Mouse (Mus musculus) liver, embryonic 15.5 days (tissue): Measurements from ENCODE around the gene Cd59a. TPM values are rescaled to one million over a fixed set of nuclear protein-coding genes. Genes with fewer than 3 reads are reported as not detected.

Experiments
- ATAC-seq: fragments of 200-750 bp; cut with Nextera tagmentation; 2 replicates; pipeline ENCODE4 v1.8.0; 2017; ENCODE audit warnings: moderate number of reproducible peaks, mild to moderate bottlenecking, moderate library complexity; ENCODE audit not compliant: insufficient read depth
- H3K27ac ChIP-seq: fragments of 300-500 bp; sonication (generic); replicated peaks from 2 replicates; pipeline ENCODE4 v1.5.1; 2015; ENCODE audit warnings: mild to moderate bottlenecking, inconsistent platforms
- H3K27me3 ChIP-seq: fragments of 300-500 bp; sonication (generic); 2 replicates; pipeline ENCODE4 v1.6.1; 2015; ENCODE audit warnings: mild to moderate bottlenecking, inconsistent platforms
- H3K36me3 ChIP-seq: fragments of 300-500 bp; sonication (generic); replicated peaks from 2 replicates; pipeline ENCODE4 v1.6.1; 2015; ENCODE audit warnings: moderate library complexity, mild to moderate bottlenecking, inconsistent platforms
- H3K4me1 ChIP-seq: fragments of 300-500 bp; sonication (generic); replicated peaks from 2 replicates; pipeline ENCODE4 v1.6.1; 2015; ENCODE audit warnings: inconsistent platforms
- H3K4me2 ChIP-seq: fragments of 300-500 bp; sonication (generic); 2 replicates; pipeline ENCODE4 v1.6.1; 2015; ENCODE audit warnings: moderate library complexity, mild to moderate bottlenecking, inconsistent platforms
- H3K4me3 ChIP-seq: fragments of 300-500 bp; sonication (generic); replicated peaks from 2 replicates; pipeline ENCODE4 v1.5.1; 2015; ENCODE audit warnings: mild to moderate bottlenecking, inconsistent platforms
- H3K9ac ChIP-seq: fragments of 300-500 bp; sonication (generic); 2 replicates; pipeline ENCODE4 v1.6.1; 2015; ENCODE audit warnings: moderate library complexity, mild to moderate bottlenecking, inconsistent platforms
- H3K9me3 ChIP-seq: fragments of 300-500 bp; sonication (generic); replicated peaks from 2 replicates; pipeline ENCODE4 v1.6.1; 2016; ENCODE audit warnings: inconsistent platforms
- WGBS: fragments of 180-500 bp; shearing (Covaris S2); methylation state at CpG from one replicate; pipeline ENCODE4 v1.1.7; 2015; ENCODE audit warnings: mixed read lengths; ENCODE audit not compliant: insufficient replicate concordance; 5-methylcytosine and 5-hydroxymethylcytosine counted together
- polyA plus RNA-seq: library from polyadenylated mRNA; unstranded; fragments of >200 nt; fragmentation: Nextera tagmentation; extraction: Ambion mirVana; gene quantifications from 2 replicates; pipeline ENCODE4 v1.2.1, GENCODE M21; 2015

The Cd59a gene
- polyA plus RNA-seq, 1 experiment from 2014 or later, result 92.5 TPM

DNA sequence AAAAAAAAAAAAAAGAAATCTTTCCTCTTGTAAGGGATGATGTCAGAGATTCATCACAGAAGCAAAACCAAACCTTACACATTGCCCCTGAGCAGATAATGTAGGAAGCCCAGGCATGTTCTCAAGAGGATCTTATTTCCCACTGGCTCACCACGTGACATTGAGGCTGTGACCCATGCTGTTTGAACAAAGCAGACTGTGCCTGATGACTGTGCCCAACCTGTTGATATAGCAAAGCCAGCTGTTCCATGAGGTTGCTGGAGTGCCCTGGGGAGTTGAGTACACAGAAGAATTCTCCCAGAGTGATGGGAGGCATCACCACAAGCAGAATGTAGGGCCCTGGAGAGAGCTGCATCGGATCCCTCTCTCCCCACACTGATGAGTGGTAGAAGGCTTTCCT, 40.3 kb downstream of the Cd59a start:
- Histone ChIP-seq H3K36me3 (no peaks in the 10 kb centered on the region), H3K9ac (no peak overlapping the region), H3K4me2 (no peak overlapping the region), H3K27me3 (peaks cover 7% of the 10 kb centered on the region), H3K27ac (no peak overlapping the region), H3K9me3 (no peaks in the 10 kb centered on the region), H3K4me3 (no peak overlapping the region), H3K4me1 (peaks cover 13% of the 10 kb centered on the region)
- ATAC-seq, result no peak
- WGBS, result 39% methylated on average over 2 of the region's 2 CpGs

DNA sequence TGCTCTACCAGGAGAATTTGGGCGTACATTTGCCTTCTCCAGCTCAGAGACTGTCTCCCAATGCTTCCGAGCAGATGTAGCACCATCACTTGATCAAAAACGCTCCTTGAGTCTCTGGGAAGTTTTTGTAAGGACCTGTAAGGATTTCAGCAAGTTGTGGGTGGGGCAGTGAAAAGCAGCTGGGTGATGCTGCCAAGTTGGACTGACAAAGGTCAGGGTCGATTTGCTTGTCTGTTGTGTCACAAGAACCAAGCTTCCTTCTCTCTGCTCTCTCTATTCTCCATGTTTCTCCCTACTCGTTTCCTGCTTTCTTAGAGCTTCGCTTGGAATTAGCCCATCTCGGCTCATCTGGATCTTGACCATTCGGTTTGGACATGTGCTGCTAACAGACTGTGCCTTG, 46.5 kb downstream of the Cd59a start:
- Histone ChIP-seq H3K9ac (no peak overlapping the region), H3K4me1 (peaks cover 12% of the 10 kb centered on the region), H3K27me3 (0 out of 2 replicates have a peak, but pooled peaks cover 2% of the 10 kb centered on the region), H3K27ac (no peak overlapping the region), H3K4me2 (no peak overlapping the region), H3K9me3 (no peaks in the 10 kb centered on the region), H3K36me3 (no peaks in the 10 kb centered on the region), H3K4me3 (no peak overlapping the region)
- WGBS, result 60% methylated on average over 8 of the region's 8 CpGs
- no peak for ATAC-seq

DNA sequence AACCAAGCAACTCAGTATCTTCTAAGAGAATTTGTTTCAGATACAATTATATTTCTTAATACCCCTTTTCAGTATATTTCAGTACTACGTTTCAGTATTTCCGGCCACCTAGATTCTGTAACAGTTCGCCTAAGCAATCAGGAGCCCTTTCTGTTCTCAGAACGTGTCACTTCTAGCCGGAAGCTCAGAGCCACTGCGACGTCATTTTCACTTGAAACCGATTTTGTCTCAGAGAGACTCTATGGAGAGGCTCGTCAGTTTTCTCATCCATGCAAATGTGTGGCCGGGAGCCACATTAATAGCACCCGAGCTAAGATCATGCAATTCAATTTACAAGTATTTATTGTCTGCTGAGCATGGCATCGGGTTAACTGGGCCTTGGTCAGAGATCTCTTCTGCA, 48.4 kb downstream of the Cd59a start:
- no peaks in the 10 kb centered on the region for H3K9me3 ChIP-seq
- H3K27me3 ChIP-seq, result peaks cover 13% of the 10 kb centered on the region; the same call in 1 of the 2 replicates
- no peak overlapping the region for H3K4me2 ChIP-seq
- H3K9ac ChIP-seq, result no peak overlapping the region
- WGBS, result 75% methylated on average over 12 of the region's 12 CpGs
- no peak overlapping the region for H3K4me3 ChIP-seq
- no peak overlapping the region for H3K27ac ChIP-seq
- H3K4me1 ChIP-seq, result peaks cover 12% of the 10 kb centered on the region
- H3K36me3 ChIP-seq, result no peaks in the 10 kb centered on the region
- no peak for ATAC-seq

- H3K27ac ChIP-seq, result no peak overlapping the region
- 0 out of 2 replicates have a peak, but pooled peaks have one; percentile 22 for ATAC-seq
- H3K4me2 ChIP-seq, result no peak overlapping the region
- H3K4me3 ChIP-seq, result no peak overlapping the region
- no peak overlapping the region for H3K9ac ChIP-seq
- peaks cover 12% of the 10 kb centered on the region for H3K4me1 ChIP-seq
- H3K9me3 ChIP-seq, result no peaks in the 10 kb centered on the region
- 14% methylated on average over 1 of the region's 1 CpGs for WGBS
- H3K27me3 ChIP-seq, result peaks cover 21% of the 10 kb centered on the region
- no peaks in the 10 kb centered on the region for H3K36me3 ChIP-seq
Measured at GRCm38 (mm10) chr2:104145983-104146382, 50.4 kb downstream of the Cd59a start.

DNA sequence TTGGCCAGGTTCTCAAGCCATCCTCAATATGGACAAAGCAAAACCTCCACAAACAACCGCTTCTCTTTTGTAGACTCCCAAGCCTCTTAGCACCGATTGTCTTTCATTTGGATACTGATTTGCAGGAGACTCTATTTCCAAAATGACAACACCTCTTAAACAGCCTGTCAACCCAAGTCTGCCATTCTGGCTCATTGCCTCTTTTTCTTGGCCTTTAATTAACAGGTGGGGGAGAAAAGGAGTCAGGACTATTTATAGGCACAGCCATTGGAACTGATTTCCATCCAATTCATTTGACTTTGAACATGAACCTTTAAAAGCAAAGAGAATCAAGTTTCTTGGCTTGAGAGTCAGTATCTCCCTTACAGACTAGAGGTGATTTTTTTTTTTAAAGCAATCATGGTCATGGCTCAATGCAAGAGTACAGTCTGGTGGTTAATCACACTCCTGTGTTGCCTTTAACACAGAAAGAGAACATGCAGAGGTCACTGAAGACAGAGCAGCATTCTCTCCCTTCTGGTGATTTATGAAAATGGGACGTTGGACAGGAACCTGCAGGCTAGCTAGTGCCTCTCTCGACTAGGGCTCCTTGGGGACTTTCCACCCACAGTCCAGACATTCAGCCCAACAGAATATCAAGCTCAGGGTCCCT, 52.4 kb downstream of the Cd59a start:
- Histone ChIP-seq H3K4me1 (peaks cover 12% of the 10 kb centered on the region), H3K9me3 (no peaks in the 10 kb centered on the region), H3K4me3 (no peak overlapping the region), H3K27ac (no peak overlapping the region), H3K9ac (no peak overlapping the region), H3K4me2 (no peak overlapping the region), H3K27me3 (peaks cover 23% of the 10 kb centered on the region), H3K36me3 (no peaks in the 10 kb centered on the region)
- no peak for ATAC-seq
- 52% methylated on average over 4 of the region's 4 CpGs for WGBS

DNA sequence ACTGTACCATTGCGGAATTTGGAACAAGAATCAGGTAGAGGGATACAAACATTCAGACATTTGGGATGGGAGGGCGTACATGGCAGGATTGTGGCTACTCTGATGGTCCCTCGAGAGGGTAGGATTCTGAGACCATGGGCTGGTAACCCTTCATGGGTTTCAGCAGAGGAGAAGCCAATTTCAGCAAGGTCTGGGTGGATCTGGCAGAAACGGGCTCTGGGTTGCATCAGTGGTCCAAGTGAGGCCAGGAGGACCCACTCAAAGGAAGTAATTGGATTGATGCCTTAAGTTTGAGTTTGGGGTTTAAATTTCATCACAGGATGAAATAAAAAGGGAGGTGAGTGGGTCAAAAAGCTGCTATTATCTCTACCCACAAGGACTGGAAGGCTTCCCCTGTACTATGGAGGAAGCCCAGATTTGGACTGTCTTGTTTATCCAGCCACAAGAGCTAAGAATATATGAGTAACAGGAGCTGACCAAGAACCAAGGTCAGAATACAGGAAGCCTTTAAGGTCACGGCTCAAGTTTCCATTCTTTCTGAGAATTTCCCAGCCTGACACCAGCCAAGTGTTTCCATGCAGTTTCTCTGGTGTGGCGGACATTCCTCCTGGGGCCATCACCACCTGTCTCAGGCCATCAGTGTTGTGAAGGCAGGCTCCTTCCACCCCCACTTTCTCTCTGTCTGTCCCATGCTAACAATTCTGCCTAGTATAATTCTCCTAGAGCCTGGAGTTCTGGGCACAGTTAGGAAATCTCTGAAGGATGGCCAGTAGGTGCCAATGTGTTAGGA, 55.2 kb downstream of the Cd59a start:
- peaks cover 26% of the 10 kb centered on the region for H3K27me3 ChIP-seq
- 51% methylated on average over 6 of the region's 6 CpGs for WGBS
- H3K36me3 ChIP-seq, result no peaks in the 10 kb centered on the region
- H3K4me2 ChIP-seq, result no peak overlapping the region
- no peaks in the 10 kb centered on the region for H3K9me3 ChIP-seq
- H3K9ac ChIP-seq, result no peak overlapping the region
- ATAC-seq, result no peak
- H3K4me3 ChIP-seq, result no peak overlapping the region
- peaks cover 8% of the 10 kb centered on the region for H3K4me1 ChIP-seq
- H3K27ac ChIP-seq, result no peak overlapping the region

DNA sequence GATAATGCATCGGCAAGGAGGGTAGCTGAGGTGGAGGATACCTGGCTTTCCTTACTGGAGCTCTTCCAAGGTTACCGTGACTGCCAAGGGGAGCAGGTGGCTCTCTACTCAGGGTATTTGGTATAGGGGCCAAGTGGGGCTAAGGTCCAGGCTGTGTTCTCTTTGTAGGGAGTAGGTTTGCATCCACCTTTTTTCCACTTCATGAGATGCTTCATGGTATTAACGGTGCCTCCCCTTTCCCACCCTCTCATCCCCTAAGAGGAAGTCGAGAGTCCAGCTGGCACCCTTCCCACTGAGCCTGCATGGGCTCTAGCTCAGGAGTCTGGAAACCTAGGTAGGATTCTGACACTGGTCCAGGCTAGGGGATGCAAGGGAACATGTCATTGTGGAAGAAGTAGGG, 57.7 kb downstream of the Cd59a start:
- Histone ChIP-seq H3K4me2 (no peak overlapping the region), H3K36me3 (no peaks in the 10 kb centered on the region), H3K9ac (no peak overlapping the region), H3K27ac (no peak overlapping the region), H3K4me3 (no peak overlapping the region), H3K9me3 (no peaks in the 10 kb centered on the region), H3K27me3 (peaks cover 19% of the 10 kb centered on the region), H3K4me1 (no peaks in the 10 kb centered on the region)
- ATAC-seq, result no peak
- WGBS, result 73% methylated on average over 4 of the region's 4 CpGs

DNA sequence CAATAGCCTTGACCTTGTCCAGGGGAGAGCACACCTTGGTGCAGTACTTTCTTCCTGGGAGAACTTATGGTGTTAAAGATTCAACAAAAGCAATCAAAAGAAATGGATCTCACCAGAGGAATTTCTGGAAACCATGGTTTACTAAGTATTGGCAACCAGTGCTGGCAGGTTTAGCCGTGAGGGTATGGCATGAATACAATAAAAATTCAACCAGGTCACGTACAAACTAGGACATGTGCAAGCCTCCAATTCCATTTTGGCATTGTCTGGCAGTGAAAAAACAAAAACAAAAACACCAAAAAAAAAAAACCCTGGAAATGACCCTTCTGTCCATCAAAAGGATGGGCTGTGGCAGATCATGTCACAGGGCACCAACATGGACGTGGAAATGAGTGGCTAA, 58.3 kb downstream of the Cd59a start:
- Histone ChIP-seq H3K36me3 (no peaks in the 10 kb centered on the region), H3K27ac (no peak overlapping the region), H3K9me3 (no peaks in the 10 kb centered on the region), H3K4me3 (no peak overlapping the region), H3K4me2 (no peak overlapping the region), H3K4me1 (no peaks in the 10 kb centered on the region), H3K9ac (no peak overlapping the region), H3K27me3 (peaks cover 14% of the 10 kb centered on the region)
- no peak for ATAC-seq
- 52% methylated on average over 3 of the region's 3 CpGs for WGBS

DNA sequence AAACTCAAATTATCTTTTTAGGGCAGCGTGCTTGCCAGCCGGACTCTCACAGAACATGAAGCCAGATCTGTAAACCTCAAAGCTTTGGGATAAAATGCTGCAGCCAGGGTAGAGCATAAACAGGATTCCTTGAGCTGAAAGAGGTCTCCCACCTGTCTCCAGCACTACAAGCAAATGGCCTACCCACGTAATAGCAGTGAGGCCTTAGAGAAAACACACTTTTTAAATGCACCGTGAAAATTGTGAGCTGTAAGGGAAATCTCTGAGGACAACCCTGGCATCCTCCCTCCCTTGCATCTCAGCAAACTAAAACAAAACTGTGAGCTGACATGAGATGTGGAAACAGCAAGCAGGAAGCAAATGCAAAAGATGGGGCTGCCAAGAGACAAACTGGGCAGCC, 62.2 kb downstream of the Cd59a start:
- WGBS, result 78% methylated on average over 4 of the region's 4 CpGs
- no peak overlapping the region for H3K9ac ChIP-seq
- H3K9me3 ChIP-seq, result no peaks in the 10 kb centered on the region
- no peaks in the 10 kb centered on the region for H3K4me1 ChIP-seq
- no peak overlapping the region for H3K27ac ChIP-seq
- H3K36me3 ChIP-seq, result no peaks in the 10 kb centered on the region
- H3K4me3 ChIP-seq, result no peak overlapping the region
- ATAC-seq, result no peak
- H3K27me3 ChIP-seq, result 0 out of 2 replicates have a peak, but pooled peaks cover 3% of the 10 kb centered on the region
- H3K4me2 ChIP-seq, result no peak overlapping the region

DNA sequence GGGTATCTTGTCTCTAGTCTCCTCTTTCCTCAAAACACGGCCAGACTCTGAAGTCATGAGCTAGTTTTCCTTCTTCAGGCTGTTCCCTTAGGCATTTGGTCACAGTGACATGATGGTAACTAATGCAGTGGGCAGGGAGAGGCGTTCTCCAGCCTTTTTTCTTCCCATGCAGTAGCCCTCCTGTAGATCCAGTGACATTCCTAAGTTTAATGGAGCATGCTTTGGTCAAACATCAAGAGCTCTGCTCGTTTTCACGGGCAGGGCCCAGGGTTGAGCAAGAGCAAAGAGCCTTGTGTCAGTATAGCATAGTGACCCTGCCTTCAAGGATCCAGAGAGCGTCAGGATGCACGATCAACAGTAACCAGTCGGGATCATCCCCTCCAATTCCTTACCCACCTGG, 67.8 kb downstream of the Cd59a start:
- H3K27ac ChIP-seq, result no peak overlapping the region
- no peak overlapping the region for H3K4me3 ChIP-seq
- H3K4me1 ChIP-seq, result no peaks in the 10 kb centered on the region
- H3K36me3 ChIP-seq, result no peaks in the 10 kb centered on the region
- ATAC-seq, result no peak
- 66% methylated on average over 7 of the region's 7 CpGs for WGBS
- no peaks in the 10 kb centered on the region for H3K27me3 ChIP-seq
- H3K9me3 ChIP-seq, result no peaks in the 10 kb centered on the region
- H3K4me2 ChIP-seq, result no peak overlapping the region
- no peak overlapping the region for H3K9ac ChIP-seq

GRCm38 (mm10) chr2:104163978-104164487, 68.4 kb downstream of the Cd59a start:
- no peaks in the 10 kb centered on the region for H3K4me1 ChIP-seq
- no peaks in the 10 kb centered on the region for H3K36me3 ChIP-seq
- H3K9me3 ChIP-seq, result no peaks in the 10 kb centered on the region
- no peak overlapping the region for H3K27ac ChIP-seq
- H3K27me3 ChIP-seq, result no peaks in the 10 kb centered on the region
- H3K9ac ChIP-seq, result no peak overlapping the region
- H3K4me3 ChIP-seq, result no peak overlapping the region
- no peak overlapping the region for H3K4me2 ChIP-seq
- WGBS, result 57% methylated on average over 4 of the region's 4 CpGs
- no peak for ATAC-seq
